Mouse (Mus musculus) spleen, postnatal 10 days (tissue): ENCODE results near the gene Fcnb.

Experiments
- DNase-seq, 2 experiments: peaks; one replicate each; pipeline ENCODE4 v3.0.0; 2021 to 2022; ENCODE audit warnings: low spot score in 2 of 2

Gene Fcnb

DNA sequence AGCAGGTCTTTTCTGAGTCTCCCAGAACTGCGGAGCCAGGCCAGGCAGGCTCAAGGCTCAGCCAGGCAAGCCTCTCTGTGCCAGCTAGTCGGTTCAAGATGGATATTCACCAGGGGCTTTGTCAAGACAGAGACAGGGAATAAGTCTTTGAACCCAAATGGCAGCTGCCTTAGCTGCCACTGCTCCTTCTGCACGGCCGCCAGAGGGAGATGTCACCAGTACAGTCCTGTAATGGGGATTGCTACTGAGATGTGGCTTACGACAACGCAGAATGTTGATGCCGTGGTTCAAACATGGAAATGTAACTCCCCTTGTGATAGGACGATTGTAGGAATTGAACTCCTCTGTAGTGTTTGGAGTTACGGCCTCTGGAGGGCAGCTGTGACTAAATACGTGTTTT, 1.4 kb upstream of the Fcnb start:
- peak in 1 of 2 experiments; percentile 27 for DNase-seq

DNA sequence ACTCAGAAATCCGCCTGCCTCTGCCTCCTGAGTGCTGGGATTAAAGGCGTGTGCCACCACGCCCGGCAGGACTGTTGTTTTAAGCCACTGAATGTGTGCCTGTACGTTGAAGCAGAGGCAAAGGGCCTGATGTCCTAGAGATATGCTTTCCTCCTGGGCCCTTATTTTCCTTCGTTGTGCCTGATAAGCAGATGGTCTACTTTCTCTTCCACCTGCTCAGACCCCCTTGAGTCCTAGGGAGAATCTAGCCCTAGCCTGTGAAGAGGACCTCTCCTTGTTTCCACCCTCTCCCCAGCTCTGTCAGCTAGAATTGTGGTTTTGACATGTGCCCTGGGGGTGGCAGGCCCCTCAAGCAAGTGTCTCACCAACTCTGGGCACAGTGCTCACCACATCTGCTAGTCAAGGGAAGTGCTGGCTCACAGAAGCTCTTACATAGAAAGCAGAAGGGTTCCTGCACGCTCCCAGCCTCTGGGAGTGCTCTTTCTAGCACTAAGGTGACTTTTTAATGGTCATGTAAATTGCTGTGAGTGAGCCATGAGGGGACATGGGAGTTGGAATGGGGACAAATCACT, 9.0 kb downstream of the Fcnb start:
- no peak for DNase-seq

DNA sequence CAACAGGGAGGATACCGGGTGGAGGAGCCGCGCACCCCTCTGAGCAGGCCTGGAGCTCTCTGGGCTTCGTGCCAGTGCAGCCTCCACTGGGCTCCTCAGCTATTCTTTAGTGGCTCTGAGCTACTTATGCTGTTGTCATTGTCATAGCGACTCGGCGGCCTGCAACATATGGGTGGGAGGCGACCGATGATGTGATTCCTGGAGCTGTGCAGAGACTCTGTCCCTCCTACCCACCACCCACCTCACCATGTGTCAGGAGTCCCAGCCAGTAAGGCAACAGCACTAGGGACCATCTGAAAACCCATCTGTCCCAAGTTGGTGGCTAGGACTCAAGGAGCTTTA, 16.2 kb downstream of the Fcnb start:
- peak in 1 of 2 experiments; percentile 45 for DNase-seq

DNA sequence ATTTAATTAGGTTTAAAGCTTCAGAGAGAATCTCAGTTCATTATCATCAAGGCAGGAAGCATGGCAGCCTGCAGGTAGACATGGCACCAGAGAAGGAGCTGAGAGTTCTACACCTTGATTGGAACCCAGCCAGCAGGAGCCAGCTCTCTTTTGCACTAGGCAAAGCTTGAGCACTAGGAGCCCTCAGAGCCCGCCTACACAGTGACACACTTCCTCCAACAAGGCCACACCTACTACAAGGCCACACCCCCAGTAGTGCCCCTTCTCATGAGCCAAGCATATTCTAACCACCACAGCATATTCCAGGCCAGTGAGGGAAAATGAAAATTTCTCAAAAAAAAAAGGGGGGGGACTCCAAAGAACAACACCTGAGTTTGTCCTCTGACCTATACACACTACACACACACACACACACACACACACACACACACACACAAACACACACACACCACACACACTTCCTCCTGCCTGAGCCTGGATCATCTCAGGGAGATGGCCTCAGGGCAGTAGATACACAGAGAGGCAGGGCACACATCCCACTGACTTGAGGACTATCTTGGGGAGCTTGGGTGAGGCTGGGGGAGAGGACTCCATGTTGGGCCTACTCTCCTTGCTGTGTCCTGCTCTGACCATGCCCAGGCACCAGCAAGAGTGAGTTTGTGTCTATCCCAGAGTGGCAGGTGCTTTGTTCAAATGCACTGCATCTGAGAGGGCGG, 16.7 kb downstream of the Fcnb start:
- peak in 1 of 2 experiments; percentile 38 for DNase-seq

DNA sequence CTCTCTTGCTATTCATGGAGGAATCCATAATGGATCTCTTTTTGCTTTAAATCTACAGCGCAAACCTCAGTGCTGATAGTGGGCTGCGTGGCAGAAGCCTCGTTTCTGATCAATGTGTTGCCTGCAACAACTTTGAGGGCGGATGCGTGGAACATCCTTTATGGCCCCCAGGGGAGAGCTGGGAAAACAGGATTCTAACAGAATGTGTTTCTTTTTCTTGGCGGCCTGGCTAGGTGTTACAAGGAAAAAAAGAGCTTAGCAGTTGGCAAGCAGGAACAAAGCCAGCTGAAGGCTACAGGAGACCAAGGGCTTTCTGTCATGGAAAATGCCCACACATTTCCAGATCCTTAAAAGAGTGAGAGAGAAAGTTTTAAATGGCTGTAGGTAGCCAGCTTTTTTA, 17.5 kb downstream of the Fcnb start:
- DNase-seq, result no peak

DNA sequence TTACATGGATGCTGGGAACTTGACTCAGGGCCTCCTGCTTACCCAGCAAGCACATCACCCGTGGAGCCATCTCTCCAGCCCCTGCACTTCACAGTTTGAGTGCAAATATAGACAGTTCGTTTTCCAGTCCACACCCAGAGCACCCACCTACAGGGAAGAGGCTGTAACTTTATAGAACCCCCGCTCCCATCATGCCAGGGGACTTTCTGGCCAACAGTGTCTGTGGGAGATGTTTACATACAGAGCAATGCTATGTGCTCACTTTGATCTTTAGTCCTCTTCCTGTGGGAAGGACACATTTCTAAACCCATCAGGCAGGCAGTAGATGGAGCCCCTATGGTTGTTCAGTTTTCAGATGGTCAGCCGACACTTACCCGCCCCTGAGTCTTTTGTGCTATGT, 18.0 kb downstream of the Fcnb start:
- DNase-seq, result no peak

DNA sequence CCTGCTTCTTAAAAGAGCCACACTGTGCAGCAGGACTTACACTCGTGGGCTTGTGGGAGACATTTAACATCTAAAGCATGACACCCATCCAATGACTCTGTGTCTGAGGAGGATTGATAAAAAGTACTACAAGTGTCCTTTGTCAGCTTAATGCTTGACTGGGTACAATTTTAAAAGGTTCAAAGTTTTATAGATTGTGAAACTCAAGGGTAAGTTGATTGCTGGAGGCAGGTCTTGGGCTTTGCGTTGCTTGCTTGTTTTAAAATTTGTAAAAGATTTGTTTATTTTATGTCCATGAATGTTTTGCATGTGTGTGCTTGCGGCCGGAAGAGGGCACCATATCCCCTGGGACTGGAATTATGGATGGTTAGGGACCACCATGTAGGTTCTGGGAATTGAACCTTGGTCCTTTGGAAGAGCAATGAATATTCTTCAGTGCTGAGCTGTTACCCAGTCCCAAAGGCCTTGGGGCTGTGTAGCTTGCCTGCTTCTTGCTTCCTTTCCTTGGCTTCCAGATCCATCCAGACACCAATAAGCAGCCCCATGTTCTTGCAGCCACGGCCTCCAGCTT, 19.5 kb downstream of the Fcnb start:
- no peak for DNase-seq

DNA sequence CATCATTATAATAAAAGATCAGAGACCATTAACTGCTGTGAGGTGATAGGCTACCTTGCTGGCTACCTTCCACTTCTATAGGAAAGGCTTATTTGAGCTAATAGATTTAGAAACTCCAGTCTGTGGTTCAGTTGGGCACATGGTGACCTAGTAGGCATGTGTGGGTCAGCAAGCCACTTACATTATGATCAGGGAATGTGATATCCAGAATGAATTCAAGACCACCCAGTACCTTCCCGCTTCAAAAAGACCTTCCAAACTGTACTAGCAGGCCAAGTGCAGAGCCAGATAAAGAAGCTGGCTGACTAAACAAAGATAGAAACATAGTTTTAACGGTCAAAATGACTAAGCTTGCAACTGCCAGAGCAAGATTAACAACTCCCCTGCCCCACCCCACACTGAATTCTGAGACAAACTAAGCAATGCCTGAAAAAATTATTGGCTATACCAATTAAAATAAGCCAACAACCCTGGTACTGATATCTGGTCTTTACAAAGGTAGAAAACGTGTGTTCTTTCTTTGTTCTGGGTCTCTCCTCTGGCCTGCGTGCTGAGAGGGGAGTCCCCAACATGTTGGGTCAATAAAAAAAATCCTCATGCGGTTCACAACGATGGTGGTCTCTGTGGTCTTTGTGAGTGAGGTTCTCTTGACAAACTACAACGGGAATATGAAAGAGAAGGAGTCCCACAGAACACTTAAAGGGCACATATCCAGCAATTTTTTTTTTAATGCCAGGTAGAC, 20.2 kb downstream of the Fcnb start:
- DNase-seq, result no peak

DNA sequence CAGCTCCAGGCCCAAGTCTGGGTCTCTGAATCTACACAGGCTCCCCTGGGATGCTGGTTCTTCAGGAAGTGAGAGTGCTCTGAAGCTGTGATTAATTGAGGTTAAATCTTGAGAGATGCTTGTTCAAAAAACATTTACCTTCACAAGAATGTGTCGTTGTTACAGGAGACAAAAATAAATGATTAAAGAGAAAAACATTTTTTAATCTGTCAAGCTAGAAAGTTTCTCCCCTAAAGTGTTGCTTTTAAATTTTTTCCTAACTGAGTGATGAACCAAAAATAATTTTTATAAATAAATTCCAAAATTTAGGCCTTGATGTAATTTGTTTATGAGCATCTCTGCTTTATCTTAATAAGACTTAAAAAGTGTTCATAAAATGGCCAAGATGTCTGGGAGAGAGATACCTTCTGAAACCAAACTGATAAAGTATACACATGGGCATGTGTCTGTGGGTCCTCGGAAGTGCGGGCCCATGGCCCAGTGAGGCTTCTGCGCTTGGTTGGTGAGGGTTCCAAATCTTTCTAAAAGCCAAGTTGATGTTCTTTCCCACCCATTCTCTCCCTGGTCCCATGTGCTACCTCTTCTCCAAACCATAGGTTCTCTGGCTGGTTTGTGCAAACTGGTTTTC, 20.9 kb downstream of the Fcnb start:
- no peak for DNase-seq

DNA sequence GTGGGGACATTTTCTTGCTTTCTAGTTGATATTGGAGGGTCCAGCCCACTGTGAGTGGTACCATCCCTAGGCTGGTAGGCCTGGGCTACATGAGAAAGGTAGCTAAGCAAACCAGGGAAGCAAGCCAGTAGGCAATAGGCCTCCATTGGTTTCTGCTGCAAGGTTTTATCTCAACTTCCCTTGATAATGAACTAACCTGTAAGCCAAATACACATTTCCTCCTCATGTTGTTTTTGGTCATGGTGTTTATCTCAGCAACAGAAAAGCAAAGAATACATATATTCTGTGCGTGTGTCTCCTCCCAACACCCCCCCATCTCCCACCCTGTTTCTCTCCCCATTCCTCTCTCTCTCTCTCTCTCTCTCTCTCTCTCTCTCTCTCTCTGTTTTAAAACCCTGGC, 24.8 kb downstream of the Fcnb start:
- no peak for DNase-seq

DNA sequence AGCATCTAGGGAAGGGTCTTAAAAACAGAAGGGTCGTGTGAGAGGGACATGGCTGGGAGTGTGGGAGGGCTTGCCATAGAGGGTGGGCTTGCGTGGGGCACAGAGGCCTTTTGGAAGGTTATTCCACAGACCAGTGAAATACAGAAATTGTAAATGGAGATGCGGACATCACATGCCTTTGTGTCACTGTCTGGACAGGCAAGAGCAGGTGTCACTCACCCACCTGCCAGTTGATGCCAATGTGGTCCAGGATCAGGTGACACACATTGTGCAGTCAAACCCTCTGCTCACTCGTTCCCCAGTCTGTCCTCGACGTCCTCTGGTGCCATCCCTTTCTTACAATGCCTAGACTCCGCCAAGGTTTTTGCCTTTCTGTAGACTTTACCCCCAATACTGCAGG, 37.6 kb downstream of the Fcnb start:
- DNase-seq, result peak in 1 of 2 experiments; percentile 8

DNA sequence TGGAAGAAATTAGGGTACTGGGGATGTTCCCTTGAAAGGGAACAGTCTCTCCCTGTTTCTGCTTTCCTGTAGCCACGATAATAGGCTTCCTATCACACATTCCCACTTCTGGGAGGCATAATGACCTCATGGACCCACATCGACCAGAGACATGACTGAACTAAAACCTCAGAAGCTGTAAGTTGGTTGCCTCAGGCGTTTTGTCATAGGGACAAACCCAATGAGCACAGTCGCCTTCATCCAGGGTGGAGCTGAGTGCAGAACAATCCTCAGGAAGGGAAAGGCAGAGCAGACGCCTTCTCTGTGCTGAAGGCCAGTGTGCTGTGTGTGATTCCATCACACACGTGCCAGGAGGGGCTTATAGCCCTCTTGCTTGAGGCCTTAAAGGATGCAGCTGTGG, 38.4 kb downstream of the Fcnb start:
- DNase-seq, result no peak

DNA sequence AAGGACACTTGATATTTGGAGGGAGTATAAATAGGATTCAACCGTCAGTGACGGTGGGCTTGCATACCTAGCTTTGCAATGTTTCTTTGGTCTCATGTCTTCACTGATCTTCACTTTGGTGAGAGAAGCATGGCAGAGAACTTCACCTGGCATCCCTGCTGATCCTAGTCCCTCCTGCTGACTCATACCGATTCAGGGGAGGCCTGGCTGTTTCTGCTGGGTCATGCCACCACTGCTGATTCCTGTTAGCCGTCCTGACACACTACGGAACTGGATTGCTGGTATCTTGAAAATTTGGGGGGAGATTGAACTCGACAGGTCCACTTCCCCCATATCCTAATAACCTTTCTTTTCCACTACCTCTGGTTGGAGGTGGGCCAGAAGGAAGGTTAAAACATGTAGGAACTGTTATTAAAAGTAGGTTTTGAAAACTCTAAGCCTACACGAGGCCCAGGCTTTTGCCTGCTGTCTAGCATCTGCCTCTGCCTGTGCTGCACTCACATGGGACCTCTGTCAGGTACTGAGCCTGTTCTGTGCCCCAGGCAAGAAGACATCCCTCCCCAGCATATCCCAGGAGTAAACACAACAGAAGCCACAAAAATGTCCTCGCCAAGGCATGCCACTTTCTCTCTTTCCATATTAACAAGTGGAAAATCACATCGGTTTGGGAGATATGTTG, 39.6 kb downstream of the Fcnb start:
- no peak for DNase-seq

DNA sequence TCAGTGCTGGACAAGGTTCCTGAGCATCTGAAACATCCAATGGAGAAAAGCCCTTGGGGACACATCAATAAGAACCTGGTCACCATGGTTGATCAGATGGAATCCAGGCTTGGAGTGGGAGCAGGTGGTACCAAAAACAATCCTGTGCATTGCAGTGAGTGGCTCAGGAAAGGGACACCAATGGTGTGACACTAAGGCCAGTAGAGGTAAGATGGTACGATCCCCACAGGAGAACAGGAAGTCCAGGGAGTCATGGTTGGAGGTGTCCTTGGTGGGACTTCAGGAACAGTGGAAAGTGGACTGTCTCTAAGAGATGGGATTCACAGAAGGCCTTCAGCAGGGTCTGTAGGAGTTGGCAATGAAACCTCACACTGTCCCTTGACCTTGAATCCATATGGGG, 44.2 kb downstream of the Fcnb start:
- no peak for DNase-seq

DNA sequence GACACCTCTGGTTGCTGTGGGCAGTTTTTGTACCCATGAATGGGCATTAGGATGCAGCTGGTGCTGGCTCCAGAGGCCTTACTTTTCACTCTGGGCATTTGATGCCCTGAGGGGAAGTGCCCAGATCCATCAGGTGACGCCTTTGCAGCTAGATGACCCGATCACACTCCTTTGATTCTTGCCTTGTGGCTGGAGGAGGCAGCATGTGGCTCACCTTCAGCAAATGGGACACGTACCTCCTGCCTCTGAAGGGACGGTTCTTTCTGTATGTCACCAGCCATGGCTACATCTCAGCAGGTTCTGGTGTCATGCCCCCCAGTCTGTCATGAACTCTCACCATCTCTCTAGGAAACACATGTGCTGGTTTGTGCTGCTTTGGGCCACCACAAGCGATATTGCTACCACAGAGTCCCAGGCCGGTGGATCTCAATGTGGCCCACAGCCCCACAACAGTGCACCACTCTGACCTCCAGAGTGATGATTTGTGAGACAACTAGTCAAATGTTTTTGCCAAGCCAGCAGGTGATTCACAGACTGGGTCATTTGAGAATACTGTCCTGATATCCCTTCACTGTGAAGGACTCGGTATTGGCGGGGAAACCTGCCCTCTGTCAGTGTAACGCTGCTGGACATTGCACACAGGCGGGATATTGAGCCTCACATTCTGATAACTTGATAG, 44.9 kb downstream of the Fcnb start:
- no peak for DNase-seq

DNA sequence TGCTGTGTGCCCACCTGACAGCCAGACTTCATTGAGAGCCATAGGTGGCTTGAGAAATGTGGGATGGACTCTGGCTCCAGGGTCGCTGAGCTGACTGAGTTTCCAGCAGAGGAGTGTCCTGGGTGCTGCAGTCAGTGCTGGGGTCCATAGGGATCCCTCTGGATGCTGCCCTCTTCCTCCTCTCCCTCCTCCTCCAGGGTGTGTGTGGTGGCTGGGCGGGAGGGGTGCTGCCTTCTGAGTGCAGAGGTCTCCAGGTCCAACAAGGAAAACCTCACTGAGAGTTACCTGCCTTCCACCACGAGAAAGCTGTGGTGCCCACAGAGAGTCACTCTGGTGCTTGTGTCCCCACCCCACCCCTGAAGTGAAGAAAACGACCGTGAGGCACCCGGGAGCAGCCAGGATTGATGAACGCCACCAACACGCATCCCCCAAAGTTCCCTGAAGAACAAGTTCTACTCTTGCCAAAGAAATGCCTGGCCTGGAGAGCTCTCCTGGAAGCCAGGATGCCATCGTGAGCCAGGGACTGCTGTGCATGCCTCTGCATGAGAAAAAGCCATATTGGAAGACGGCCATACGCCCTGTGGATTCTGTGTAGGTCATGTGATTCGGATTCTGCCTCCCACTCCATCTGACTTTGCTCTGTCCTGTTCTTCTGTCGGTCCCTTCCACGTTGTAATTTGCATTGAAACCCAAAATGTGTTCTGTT, 46.1 kb downstream of the Fcnb start:
- no peak for DNase-seq

DNA sequence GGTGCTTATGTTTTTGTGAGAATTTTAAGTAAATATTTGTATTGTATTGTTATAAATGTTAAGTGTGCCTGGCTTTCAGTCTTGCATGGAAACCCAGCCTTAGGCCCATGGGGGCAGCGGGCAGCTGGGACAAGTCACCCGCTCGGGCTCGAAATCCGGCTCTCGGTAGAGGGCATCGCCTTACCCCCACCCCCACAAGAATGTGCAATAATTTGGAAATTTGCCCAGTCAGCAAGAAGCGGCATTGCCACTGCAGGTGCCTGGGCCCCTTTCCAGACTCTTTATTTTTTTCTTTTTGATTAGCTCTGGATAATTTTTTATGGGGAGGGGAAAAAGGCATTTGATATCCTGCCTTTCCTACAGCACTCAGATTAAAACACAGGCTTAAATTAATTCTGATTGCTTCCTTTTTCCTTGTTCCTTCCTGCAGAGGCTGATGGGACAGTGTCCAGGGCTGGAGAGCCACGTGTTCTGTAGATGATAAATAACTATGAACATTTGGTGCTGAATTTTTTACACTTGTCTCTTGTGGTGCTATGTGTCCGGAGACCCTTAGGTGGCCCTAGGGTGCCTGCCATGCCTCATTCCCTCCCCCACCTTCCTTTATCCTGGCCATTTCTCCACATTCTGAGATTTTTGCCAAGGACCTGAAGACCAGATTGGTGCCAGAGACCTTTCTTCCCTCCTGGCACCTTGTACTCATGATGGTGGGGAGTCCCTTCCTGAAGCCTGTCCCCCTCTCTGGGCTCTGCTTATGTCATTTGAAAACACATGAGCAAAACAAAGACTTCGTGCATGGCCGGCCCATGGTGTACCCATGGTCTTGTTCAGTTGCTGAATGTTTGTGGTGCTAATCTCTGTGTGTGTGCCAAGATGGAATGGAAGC, 46.9 kb downstream of the Fcnb start:
- DNase-seq, result no peak

DNA sequence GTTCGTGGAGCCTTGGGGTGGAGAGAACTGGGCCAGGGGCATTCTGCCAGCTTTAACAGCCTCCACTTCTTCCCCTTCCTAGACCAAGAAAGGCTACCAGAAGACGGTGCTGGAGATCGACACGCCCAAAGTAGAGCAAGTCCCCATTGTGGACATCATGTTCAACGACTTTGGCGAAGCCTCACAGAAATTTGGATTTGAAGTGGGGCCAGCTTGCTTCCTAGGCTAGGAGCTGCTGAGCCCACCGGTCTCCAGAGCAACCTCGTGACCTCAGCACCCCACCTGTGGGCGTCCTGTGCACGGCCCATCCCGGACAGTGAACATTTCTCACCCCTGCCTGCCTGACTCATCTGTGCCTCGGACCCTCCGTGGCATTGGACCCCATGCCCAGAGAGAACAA, 47.9 kb downstream of the Fcnb start:
- no peak for DNase-seq

DNA sequence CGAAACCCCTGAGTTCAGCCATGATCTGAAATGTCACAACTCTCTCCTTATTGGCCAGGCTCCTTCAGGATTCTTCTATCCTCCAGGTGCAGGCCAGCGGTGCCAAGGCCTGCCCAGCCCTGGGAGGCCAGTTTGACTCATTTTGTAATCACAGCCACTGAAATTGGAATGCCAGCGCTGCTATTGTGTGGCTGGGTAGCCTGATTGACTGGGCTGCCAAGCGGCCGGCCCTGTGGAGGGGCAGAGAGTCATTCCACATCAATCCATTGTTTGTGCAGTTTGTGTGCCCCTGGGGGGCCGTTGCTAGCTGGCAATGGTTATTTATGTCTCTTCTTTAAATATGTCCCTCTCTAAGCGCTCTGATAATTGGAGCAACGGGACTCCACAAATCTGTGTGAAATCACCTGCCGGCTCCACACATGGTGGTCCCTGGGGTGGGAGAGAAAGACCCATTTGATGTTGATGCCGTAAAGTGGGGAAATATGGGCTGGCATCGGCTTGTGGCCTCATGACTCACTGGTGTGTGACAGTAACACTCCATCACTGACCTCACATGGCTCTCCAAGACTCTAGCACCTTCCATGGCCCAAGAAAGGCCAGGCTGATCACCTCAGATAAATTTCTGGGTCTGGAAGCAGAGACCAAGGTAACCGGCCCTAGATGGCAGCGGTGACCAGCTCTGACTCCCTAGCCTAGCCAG, 50.5 kb downstream of the Fcnb start:
- DNase-seq, result no peak
